Mouse (Mus musculus) heart, embryonic 11.5 days (tissue): ENCODE data around the gene Dpp8. TPM values are rescaled to one million over a fixed set of nuclear protein-coding genes. Genes with fewer than 3 reads are reported as not detected.

ENCODE experiments used
- ATAC-seq: fragments of 200-750 bp; cut with Nextera tagmentation; replicated peaks from 2 replicates; pipeline ENCODE4 v1.8.0; 2017; ENCODE audit warnings: moderate library complexity; ENCODE audit not compliant: insufficient number of reproducible peaks, low FRiP score, low TSS enrichment
- H3K27ac ChIP-seq: fragments of 300-500 bp; sonication (generic); 2 replicates; pipeline ENCODE4 v1.5.1; 2014; ENCODE audit warnings: mild to moderate bottlenecking, low read depth, low read length
- H3K27me3 ChIP-seq: fragments of 300-500 bp; sonication (generic); 2 replicates; pipeline ENCODE4 v1.6.1; 2014; ENCODE audit warnings: mild to moderate bottlenecking, low read length, mixed read lengths; ENCODE audit not compliant: control insufficient read depth, insufficient read depth
- H3K36me3 ChIP-seq: fragments of 300-500 bp; sonication (generic); 2 replicates; pipeline ENCODE4 v1.6.1; 2014; ENCODE audit warnings: mild to moderate bottlenecking, low read length, moderate library complexity, mixed read lengths; ENCODE audit not compliant: control insufficient read depth, insufficient read depth
- H3K4me1 ChIP-seq: fragments of 300-500 bp; sonication (generic); 2 replicates; pipeline ENCODE4 v1.6.1; 2014; ENCODE audit warnings: low read length; ENCODE audit not compliant: control insufficient read depth, insufficient read depth
- H3K4me2 ChIP-seq: fragments of 300-500 bp; sonication (generic); 2 replicates; pipeline ENCODE4 v1.6.1; 2014; ENCODE audit warnings: mild to moderate bottlenecking, moderate library complexity
- H3K4me3 ChIP-seq: fragments of 300-500 bp; sonication (generic); 2 replicates; pipeline ENCODE4 v1.5.1; 2014; ENCODE audit warnings: low read depth, low read length
- H3K9ac ChIP-seq: fragments of 300-500 bp; sonication (generic); 2 replicates; pipeline ENCODE4 v1.6.1; 2014; ENCODE audit warnings: mild to moderate bottlenecking, low read depth, low read length, moderate library complexity
- H3K9me3 ChIP-seq: fragments of 300-500 bp; sonication (generic); replicated peaks from 2 replicates; pipeline ENCODE4 v1.6.1; 2016; ENCODE audit warnings: low read length; ENCODE audit not compliant: control insufficient read depth
- WGBS: fragments of 180-500 bp; shearing (Covaris S2); extraction: QIAGEN DNeasy Blood & Tissue Kit; methylation state at CpG from one replicate; pipeline ENCODE4 v1.1.7; 2014; ENCODE audit not compliant: insufficient replicate concordance; 5-methylcytosine and 5-hydroxymethylcytosine counted together
- polyA plus RNA-seq: library from polyadenylated mRNA; unstranded; fragments of >200 nt; fragmentation: Nextera tagmentation; extraction: Ambion mirVana; gene quantifications from 2 replicates; pipeline ENCODE4 v1.2.1, GENCODE M21; 2014

The Dpp8 gene
- polyA plus RNA-seq, 1 experiment from 2014 or later, result 23.7 TPM

DNA sequence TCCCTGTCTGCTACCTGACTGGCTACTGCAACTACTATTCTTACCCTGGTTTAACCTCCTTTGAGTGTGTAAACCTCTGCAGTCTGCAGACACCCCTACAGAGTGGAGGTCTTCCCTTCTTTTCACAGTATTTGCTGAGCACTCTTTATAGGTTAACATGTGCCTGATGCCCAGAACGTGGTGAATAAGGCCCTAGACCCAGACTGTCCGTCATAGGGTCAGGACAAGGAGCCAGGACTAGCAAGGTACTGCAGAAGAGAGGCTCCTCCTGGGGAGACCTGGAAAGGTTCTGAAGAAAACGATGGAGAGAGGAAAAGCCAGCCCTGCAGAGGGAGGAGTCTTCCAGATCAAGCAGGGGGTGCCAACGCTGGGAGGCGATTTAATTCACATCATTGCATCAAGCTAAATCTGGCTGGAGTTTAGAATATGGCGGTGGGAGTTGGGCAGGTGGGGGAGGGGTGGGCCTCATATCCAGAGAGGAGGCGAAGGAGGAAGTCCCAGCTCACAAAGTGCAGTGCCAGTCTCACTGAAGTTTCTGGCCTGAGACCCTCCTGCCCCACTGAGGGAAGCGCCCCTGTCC lies 71.0 kb downstream of the Dpp8 start:
- no peak for ATAC-seq
- no peak overlapping the region for H3K9ac ChIP-seq
- H3K27me3 ChIP-seq, result peaks cover 5% of the 10 kb centered on the region; the same call in 1 of the 2 replicates
- no peaks in the 10 kb centered on the region for H3K36me3 ChIP-seq
- H3K4me1 ChIP-seq, result 0 out of 2 replicates have a peak, but pooled peaks cover 3% of the 10 kb centered on the region
- H3K27ac ChIP-seq, result no peak overlapping the region
- peak overlapping the region; percentile 86 for H3K4me2 ChIP-seq
- 32% methylated on average over 8 of the region's 8 CpGs for WGBS
- peak overlapping the region; percentile 76 for H3K4me3 ChIP-seq
- 0 out of 2 replicates have a peak, but pooled peaks cover 3% of the 10 kb centered on the region for H3K9me3 ChIP-seq

DNA sequence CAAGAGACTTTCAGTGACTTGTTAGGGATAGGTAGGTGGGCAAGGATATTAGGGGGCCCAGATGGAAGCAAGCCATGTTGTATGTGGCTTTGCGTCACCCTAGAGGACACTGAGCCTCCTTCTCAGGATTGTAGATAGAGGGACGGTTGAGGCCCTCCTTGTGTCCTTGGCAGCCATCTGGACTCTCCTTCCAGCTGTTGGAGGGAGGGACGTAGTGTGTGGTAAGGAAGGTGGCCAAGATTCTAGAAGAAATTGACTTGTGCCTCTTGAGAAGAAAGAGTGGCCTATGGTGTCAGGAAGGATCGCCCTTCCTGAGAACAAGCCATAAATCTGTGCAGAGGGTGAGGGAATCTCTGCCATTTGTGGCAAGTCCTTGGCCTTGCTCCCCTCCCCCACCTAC lies 74.6 kb downstream of the Dpp8 start:
- no peak overlapping the region for H3K9ac ChIP-seq
- H3K27me3 ChIP-seq, result peaks cover 8% of the 10 kb centered on the region; the same call in 1 of the 2 replicates
- H3K36me3 ChIP-seq, result no peaks in the 10 kb centered on the region
- H3K4me1 ChIP-seq, result peaks cover 13% of the 10 kb centered on the region; the same call in 1 of the 2 replicates
- H3K9me3 ChIP-seq, result no peaks in the 10 kb centered on the region
- 78% methylated on average over 4 of the region's 4 CpGs for WGBS
- H3K4me3 ChIP-seq, result no peak overlapping the region
- no peak for ATAC-seq
- no peak overlapping the region for H3K27ac ChIP-seq
- H3K4me2 ChIP-seq, result no peak overlapping the region

DNA sequence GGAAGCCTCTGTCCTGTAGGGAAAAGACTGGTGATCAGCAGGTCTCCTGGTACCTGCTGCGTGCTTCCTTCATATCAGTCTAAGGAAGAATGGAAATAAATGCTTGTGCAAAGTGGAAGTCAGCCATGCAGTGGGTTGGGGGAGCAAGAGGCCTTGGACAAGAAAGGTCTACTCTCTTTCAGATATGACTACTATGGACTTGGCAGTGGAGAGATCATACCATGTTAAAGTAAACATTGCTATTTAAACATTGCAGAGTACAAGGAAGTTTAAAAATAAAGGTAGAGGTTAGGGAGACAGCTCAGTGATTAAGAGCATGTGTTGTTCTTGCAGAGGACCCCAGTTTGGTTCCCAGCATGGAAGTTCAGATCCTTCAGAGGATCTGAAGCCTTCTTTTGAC lies 75.7 kb downstream of the Dpp8 start:
- H3K9me3 ChIP-seq, result no peaks in the 10 kb centered on the region
- no peaks in the 10 kb centered on the region for H3K36me3 ChIP-seq
- no peak for ATAC-seq
- no peak overlapping the region for H3K4me3 ChIP-seq
- peaks cover 9% of the 10 kb centered on the region; the same call in 1 of the 2 replicates for H3K4me1 ChIP-seq
- WGBS, result 72% methylated on average over 1 of the region's 1 CpGs
- H3K27me3 ChIP-seq, result peaks cover 8% of the 10 kb centered on the region; the same call in 1 of the 2 replicates
- no peak overlapping the region for H3K9ac ChIP-seq
- no peak overlapping the region for H3K4me2 ChIP-seq
- H3K27ac ChIP-seq, result no peak overlapping the region

DNA sequence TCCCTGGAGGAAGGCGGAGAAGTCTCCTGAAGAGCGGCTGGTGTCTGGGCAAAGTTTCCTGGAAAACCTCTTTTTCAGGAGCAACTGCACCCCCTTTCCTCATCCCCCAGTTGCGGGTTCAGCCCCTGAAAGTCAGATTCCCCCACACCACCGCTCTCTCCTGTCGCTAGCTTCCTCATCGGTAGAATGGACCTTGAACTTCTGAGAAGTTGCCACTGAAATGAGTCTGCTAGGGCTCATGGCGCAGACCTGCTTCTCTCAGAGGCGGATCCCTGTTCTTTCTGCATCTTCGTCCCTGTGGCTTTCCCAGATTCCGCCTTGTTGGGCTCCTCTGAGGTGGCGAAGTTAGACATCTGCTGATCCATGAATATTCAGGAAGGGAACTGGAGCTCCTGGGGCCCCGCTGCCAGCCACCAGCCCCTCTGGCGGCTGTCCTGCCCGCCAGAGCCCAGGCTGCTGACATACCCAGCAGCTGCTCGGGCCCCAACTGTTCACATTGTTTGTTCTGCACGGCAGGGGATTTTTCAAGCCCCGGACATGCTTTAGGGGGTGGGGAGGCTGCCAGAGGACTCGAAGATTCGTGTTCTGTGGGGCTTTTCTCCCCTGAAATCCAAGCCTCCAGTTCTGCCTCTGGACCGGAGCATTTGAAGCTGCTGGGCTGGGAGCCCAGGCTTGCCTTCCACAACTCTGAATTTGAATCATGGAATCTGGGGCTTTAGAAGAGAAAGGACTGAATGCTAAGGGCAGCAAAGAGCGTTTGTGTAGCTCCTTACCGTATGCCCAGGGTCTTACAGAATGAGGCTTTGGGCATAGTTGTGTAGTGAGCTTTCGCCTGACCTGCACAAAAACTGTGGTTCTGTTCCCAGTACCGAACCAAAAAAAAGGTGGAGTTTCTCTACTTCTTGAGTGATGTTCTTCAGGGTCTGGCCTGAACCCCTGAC lies 77.2 kb downstream of the Dpp8 start:
- ATAC-seq, result no peak
- no peaks in the 10 kb centered on the region for H3K9me3 ChIP-seq
- 12% methylated on average over 24 of the region's 24 CpGs for WGBS

GRCm38 (mm10) chr9:65111698-65112097 lies 79.5 kb downstream of the Dpp8 start:
- 77% methylated on average over 5 of the region's 5 CpGs for WGBS
- Histone ChIP-seq H3K27ac (no peak overlapping the region), H3K9ac (no peak overlapping the region), H3K4me1 (peaks cover 12% of the 10 kb centered on the region), H3K27me3 (peaks cover 3% of the 10 kb centered on the region; the same call in 1 of the 2 replicates), H3K9me3 (no peaks in the 10 kb centered on the region), H3K4me3 (no peak overlapping the region), H3K4me2 (no peak overlapping the region), H3K36me3 (no peaks in the 10 kb centered on the region)
- no peak for ATAC-seq

More for the DNA sequence above, 77.2 kb downstream of the Dpp8 start:
- Histone ChIP-seq H3K27ac (0 out of 2 replicates have a peak overlapping the region, but pooled peaks have one; percentile 3), H3K36me3 (no peaks in the 10 kb centered on the region), H3K9ac (peak overlapping the region; percentile 63), H3K27me3 (peaks cover 3% of the 10 kb centered on the region; the same call in 1 of the 2 replicates), H3K4me3 (peak overlapping the region; percentile 31), H3K4me2 (peak overlapping the region; percentile 57), H3K4me1 (peaks cover 9% of the 10 kb centered on the region; the same call in 1 of the 2 replicates)

DNA sequence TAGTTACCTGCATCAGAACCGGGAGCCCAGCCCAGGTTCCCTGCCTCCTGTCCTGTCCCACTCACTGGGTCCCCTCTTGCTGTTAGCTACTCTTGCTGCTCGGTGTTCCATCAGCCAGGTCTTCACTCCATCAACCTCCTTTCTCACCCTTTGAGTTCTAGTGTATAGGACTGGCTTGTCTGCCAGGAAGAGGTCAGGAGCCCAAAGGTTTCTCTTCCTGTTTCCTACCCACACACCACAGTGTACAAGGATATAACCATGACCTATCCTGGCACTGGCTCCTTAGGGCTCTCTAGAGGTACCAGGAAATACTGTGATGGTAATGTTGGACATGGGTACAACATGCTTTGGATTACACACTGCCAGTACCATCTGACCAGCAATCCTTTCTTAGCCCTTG lies 81.5 kb downstream of the Dpp8 start:
- peaks cover 2% of the 10 kb centered on the region; the same call in 1 of the 2 replicates for H3K27me3 ChIP-seq
- WGBS, result 77% methylated on average over 2 of the region's 2 CpGs

DNA sequence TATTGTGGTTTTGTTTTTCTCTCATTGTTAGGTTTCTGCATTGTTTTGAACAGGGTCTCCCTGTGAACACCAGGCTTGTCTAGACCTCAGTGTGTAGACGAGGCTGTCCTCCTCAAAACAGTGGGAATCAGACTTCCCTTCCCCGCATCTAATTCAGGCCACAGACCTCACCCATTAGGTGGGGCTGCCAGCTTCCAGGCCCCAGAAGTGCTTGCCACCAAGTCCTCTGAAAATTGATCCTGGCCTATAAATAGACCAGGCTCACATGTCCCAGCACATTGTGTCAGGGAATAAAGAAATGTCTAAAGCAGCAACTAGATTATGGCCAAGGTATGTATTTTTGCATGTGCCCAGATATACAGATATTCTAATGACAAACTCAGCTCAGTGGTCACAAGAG lies 83.7 kb downstream of the Dpp8 start:
- H3K9ac ChIP-seq, result no peak overlapping the region
- no peak overlapping the region for H3K4me3 ChIP-seq
- no peaks in the 10 kb centered on the region for H3K27me3 ChIP-seq
- H3K9me3 ChIP-seq, result no peaks in the 10 kb centered on the region
- no peak overlapping the region for H3K27ac ChIP-seq
- peaks cover 3% of the 10 kb centered on the region; the same call in 1 of the 2 replicates for H3K4me1 ChIP-seq
- H3K36me3 ChIP-seq, result no peaks in the 10 kb centered on the region
- no peak for ATAC-seq
- 49% methylated on average over 2 of the region's 2 CpGs for WGBS
- no peak overlapping the region for H3K4me2 ChIP-seq

More for the DNA sequence above, 81.5 kb downstream of the Dpp8 start:
- H3K4me3 ChIP-seq, result no peak overlapping the region
- no peaks in the 10 kb centered on the region for H3K36me3 ChIP-seq
- no peak overlapping the region for H3K4me2 ChIP-seq
- no peaks in the 10 kb centered on the region for H3K9me3 ChIP-seq
- H3K9ac ChIP-seq, result no peak overlapping the region
- peaks cover 12% of the 10 kb centered on the region for H3K4me1 ChIP-seq
- ATAC-seq, result no peak
- H3K27ac ChIP-seq, result no peak overlapping the region

- Histone ChIP-seq H3K9ac (no peak overlapping the region), H3K36me3 (no peaks in the 10 kb centered on the region), H3K27ac (no peak overlapping the region), H3K27me3 (peaks cover 10% of the 10 kb centered on the region), H3K4me1 (peaks cover 3% of the 10 kb centered on the region), H3K4me2 (no peak overlapping the region), H3K9me3 (no peaks in the 10 kb centered on the region), H3K4me3 (no peak overlapping the region)
- 69% methylated on average over 2 of the region's 2 CpGs for WGBS
- ATAC-seq, result no peak
These were observed 85.3 kb downstream of the Dpp8 start for GRCm38 (mm10) chr9:65117516-65117915.
